Mouse (Mus musculus): ENCODE data around the gene Lbx1. TPM values are rescaled to one million over a fixed set of nuclear protein-coding genes. Genes with fewer than 3 reads are reported as not detected.
A peak's percentile ranks its signal among the peaks of the same experiment; 100 is the strongest.

Lbx1 gene
- polyA plus RNA-seq, 1 experiment from 2014 or later, result not detected

GRCm38 (mm10) chr19:45225130-45225529, 10.5 kb downstream of the Lbx1 start:
- 2% methylated on average over 12 of the region's 12 CpGs for WGBS
- no peak overlapping the region for H3K4me3 ChIP-seq
- H3K9me3 ChIP-seq, result no peaks in the 10 kb centered on the region
- no peak overlapping the region for H3K9ac ChIP-seq (replicated peaks)
- no peak overlapping the region for H3K4me2 ChIP-seq (replicated peaks)
- no peaks in the 10 kb centered on the region for H3K36me3 ChIP-seq
- no peak overlapping the region for H3K27ac ChIP-seq (replicated peaks)
- H3K27me3 ChIP-seq, result peaks cover 90% of the 10 kb centered on the region
- H3K4me1 ChIP-seq, result peaks cover 23% of the 10 kb centered on the region
- no peak for ATAC-seq (replicated peaks)

GRCm38 (mm10) chr19:45224286-45224559, 11.4 kb downstream of the Lbx1 start:
- Histone ChIP-seq H3K4me1 (peaks cover 19% of the 10 kb centered on the region), H3K36me3 (no peaks in the 10 kb centered on the region), H3K27me3 (peaks cover 86% of the 10 kb centered on the region), H3K4me3 (no peak overlapping the region), H3K9me3 (no peaks in the 10 kb centered on the region), H3K9ac (replicated peaks) (no peak overlapping the region), H3K4me2 (replicated peaks) (0 out of 2 replicates have a peak overlapping the region, but pooled peaks have one; percentile 12), H3K27ac (replicated peaks) (no peak overlapping the region)
- WGBS, result 2% methylated on average over 6 of the region's 6 CpGs
- no peak for ATAC-seq (replicated peaks)

DNA sequence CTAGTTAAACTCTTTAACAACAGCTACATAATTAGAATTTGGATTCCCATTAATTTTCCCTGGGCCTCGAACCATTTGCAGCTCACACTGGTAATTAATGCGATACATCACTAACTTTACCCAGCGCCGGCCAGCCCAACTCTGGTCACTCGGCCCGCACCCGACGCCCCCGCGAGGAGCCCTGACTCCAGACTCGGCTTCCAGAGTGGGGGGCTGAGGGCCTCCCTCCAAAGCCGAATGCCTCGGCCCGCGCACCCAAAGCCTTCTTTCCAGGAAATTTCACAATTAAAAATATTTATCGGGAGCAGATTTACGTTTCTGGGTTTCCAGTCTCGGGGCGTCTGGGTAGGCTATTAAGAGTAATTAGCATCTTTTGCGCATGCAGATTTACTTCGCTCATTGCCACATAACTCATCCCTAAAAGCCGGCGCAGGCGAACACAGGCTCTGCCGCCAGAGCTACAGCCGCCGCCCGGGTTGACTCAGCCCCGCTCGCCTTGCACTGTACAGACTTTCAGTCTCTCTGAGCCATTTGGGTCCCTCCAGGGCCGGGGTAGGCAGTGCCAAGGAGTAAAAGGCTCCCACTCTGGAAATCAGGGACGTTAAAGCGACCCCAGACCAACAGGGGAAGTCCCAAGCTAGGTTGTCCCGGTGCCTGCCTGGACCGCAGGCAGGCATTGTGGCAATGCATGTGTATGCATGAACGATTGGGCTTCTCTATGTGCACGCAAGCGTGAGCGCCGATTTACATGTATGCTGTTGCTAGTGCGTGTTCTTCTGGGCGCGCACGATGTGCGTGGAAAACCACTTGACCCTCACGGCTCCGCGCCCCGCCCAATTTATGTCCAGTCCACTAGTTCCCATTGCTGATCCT, 12.0 kb downstream of the Lbx1 start:
- peaks cover 18% of the 10 kb centered on the region for H3K4me1 ChIP-seq
- no peak overlapping the region for H3K9ac ChIP-seq (replicated peaks)
- 1% methylated on average over 49 of the region's 49 CpGs for WGBS
- H3K4me3 ChIP-seq, result peak overlapping the region; percentile 5; the same call in 1 of the 2 replicates
- no peaks in the 10 kb centered on the region for H3K36me3 ChIP-seq
- H3K9me3 ChIP-seq, result no peaks in the 10 kb centered on the region
- H3K27ac ChIP-seq (replicated peaks), result no peak overlapping the region
- no peak for ATAC-seq (replicated peaks)
- peaks cover 85% of the 10 kb centered on the region for H3K27me3 ChIP-seq
- 0 out of 2 replicates have a peak overlapping the region, but pooled peaks have one; percentile 12 for H3K4me2 ChIP-seq (replicated peaks)

GRCm38 (mm10) chr19:45222141-45222782, 13.3 kb downstream of the Lbx1 start:
- Histone ChIP-seq H3K9me3 (no peaks in the 10 kb centered on the region), H3K27ac (replicated peaks) (no peak overlapping the region), H3K4me2 (replicated peaks) (no peak overlapping the region), H3K9ac (replicated peaks) (no peak overlapping the region), H3K36me3 (no peaks in the 10 kb centered on the region), H3K27me3 (peaks cover 77% of the 10 kb centered on the region), H3K4me3 (no peak overlapping the region), H3K4me1 (peaks cover 18% of the 10 kb centered on the region)
- no peak for ATAC-seq (replicated peaks)
- WGBS, result 4% methylated on average over 17 of the region's 17 CpGs

DNA sequence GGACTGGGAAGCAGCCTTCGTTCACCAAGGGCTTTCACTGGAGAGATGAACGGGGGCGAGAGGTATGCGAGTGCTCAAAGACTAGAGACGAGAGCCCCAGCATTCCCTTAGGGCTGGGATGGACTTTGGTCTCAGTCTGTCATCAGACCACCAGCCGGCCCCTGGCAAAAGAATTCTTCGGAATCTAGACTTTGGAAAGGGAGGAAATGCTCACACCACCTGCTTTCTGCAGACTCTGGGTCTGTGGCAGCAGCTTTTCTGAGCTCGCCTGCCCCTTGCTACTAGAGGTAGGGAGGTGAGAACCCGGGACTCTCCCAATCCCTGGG, 14.2 kb downstream of the Lbx1 start:
- WGBS, result 0% methylated on average over 9 of the region's 9 CpGs
- H3K27ac ChIP-seq (replicated peaks), result no peak overlapping the region
- H3K4me1 ChIP-seq, result peaks cover 18% of the 10 kb centered on the region
- no peak for ATAC-seq (replicated peaks)
- H3K36me3 ChIP-seq, result no peaks in the 10 kb centered on the region
- H3K27me3 ChIP-seq, result peaks cover 68% of the 10 kb centered on the region
- peak overlapping the region; percentile 35 for H3K4me3 ChIP-seq
- H3K4me2 ChIP-seq (replicated peaks), result peak overlapping the region; percentile 68
- H3K9me3 ChIP-seq, result no peaks in the 10 kb centered on the region
- H3K9ac ChIP-seq (replicated peaks), result no peak overlapping the region

- peak overlapping the region; percentile 45 for H3K9ac ChIP-seq (replicated peaks)
These were observed 14.8 kb downstream of the Lbx1 start for GRCm38 (mm10) chr19:45220593-45221457.

GRCm38 (mm10) chr19:45216240-45216639, 19.4 kb downstream of the Lbx1 start:
- Histone ChIP-seq H3K4me1 (peaks cover 6% of the 10 kb centered on the region), H3K27me3 (peaks cover 20% of the 10 kb centered on the region), H3K9ac (replicated peaks) (no peak overlapping the region), H3K4me2 (replicated peaks) (no peak overlapping the region), H3K36me3 (no peaks in the 10 kb centered on the region), H3K27ac (replicated peaks) (no peak overlapping the region), H3K9me3 (no peaks in the 10 kb centered on the region), H3K4me3 (no peak overlapping the region)
- 2% methylated on average over 9 of the region's 9 CpGs for WGBS
- no peak for ATAC-seq (replicated peaks)

More at GRCm38 (mm10) chr19:45220593-45221457, 14.8 kb downstream of the Lbx1 start:
- Histone ChIP-seq H3K27ac (replicated peaks) (peak overlapping the region; percentile 51; the same call in 1 of the 2 replicates), H3K36me3 (no peaks in the 10 kb centered on the region), H3K27me3 (peaks cover 64% of the 10 kb centered on the region), H3K4me2 (replicated peaks) (peak overlapping the region; percentile 68), H3K9me3 (no peaks in the 10 kb centered on the region), H3K4me3 (peak overlapping the region; percentile 35), H3K4me1 (peaks cover 18% of the 10 kb centered on the region)
- peak; percentile 83 for ATAC-seq (replicated peaks)
- WGBS, result 1% methylated on average over 29 of the region's 29 CpGs

DNA sequence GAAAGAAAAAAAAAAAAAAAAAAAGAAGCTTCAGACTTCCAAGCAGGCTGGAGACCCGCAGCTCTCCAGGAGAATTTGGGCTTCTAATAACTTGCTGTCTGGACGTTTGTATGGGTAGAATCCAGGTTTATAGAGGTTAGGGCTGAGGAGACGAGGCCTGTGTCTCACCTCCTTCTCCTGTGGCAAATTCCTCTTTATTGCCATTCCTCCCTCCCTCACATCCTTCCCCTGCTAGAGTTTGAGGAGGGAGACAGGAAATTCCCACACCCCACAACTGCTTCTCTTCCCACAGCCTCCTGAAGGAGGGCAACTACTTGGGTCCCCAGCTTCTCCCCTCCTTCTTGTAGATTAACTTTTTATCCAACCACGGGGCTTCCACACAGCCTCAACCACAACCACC, 20.2 kb downstream of the Lbx1 start:
- no peaks in the 10 kb centered on the region for H3K4me1 ChIP-seq
- no peaks in the 10 kb centered on the region for H3K9me3 ChIP-seq
- no peak overlapping the region for H3K4me2 ChIP-seq (replicated peaks)
- no peak overlapping the region for H3K4me3 ChIP-seq
- H3K27ac ChIP-seq (replicated peaks), result no peak overlapping the region
- ATAC-seq (replicated peaks), result no peak
- H3K27me3 ChIP-seq, result peaks cover 18% of the 10 kb centered on the region
- no peak overlapping the region for H3K9ac ChIP-seq (replicated peaks)
- H3K36me3 ChIP-seq, result no peaks in the 10 kb centered on the region
- WGBS, result 88% methylated on average over 4 of the region's 4 CpGs

GRCm38 (mm10) chr19:45209776-45210422, 25.7 kb downstream of the Lbx1 start:
- no peak overlapping the region for H3K4me3 ChIP-seq
- WGBS, result 85% methylated on average over 14 of the region's 14 CpGs
- no peaks in the 10 kb centered on the region for H3K9me3 ChIP-seq
- no peak overlapping the region for H3K4me2 ChIP-seq (replicated peaks)
- ATAC-seq (replicated peaks), result no peak
- no peak overlapping the region for H3K27ac ChIP-seq (replicated peaks)
- H3K36me3 ChIP-seq, result no peaks in the 10 kb centered on the region
- H3K27me3 ChIP-seq, result peaks cover 6% of the 10 kb centered on the region; the same call in 1 of the 2 replicates
- H3K4me1 ChIP-seq, result no peaks in the 10 kb centered on the region
- H3K9ac ChIP-seq (replicated peaks), result no peak overlapping the region

GRCm38 (mm10) chr19:45209191-45209590, 26.4 kb downstream of the Lbx1 start:
- Histone ChIP-seq H3K9ac (replicated peaks) (no peak overlapping the region), H3K27ac (replicated peaks) (no peak overlapping the region), H3K4me2 (replicated peaks) (no peak overlapping the region), H3K36me3 (no peaks in the 10 kb centered on the region), H3K27me3 (peaks cover 6% of the 10 kb centered on the region; the same call in 1 of the 2 replicates), H3K4me3 (no peak overlapping the region), H3K4me1 (no peaks in the 10 kb centered on the region), H3K9me3 (no peaks in the 10 kb centered on the region)
- ATAC-seq (replicated peaks), result no peak
- 76% methylated on average over 1 of the region's 1 CpGs for WGBS

DNA sequence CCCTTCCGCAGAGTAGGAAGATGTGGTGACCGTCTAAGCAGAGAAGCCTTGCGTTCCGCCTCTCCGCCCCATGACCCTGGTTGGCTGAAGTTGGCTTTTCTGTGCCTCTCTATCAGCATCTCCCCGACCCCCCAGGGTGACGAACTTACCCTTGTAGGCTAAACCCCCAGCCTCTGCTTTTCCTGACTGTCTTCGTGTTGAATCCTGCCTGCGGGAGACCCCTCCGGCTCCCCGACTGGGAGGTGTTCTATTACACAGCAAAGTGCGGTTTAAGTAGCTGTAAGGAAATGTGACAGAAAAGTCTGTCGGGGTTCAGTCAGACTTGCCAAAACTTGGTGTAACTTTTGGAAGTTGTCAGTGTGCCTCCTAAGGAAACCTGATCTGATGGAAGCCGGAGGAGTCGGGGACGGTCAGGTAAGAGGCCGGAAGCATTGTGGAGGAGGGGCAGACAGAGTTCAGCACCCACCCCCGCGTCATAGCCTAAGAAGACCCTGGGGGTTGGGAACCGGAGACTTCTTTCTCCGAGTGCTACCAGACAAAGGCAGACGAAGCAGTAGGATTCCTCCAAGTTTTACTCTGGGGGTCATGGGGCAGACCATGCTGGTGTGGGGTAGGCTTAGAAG, 27.1 kb downstream of the Lbx1 start:
- Histone ChIP-seq H3K4me2 (replicated peaks) (peak overlapping the region; percentile 1; the same call in 1 of the 2 replicates), H3K9ac (replicated peaks) (no peak overlapping the region), H3K9me3 (no peaks in the 10 kb centered on the region), H3K27ac (replicated peaks) (no peak overlapping the region), H3K27me3 (peaks cover 6% of the 10 kb centered on the region; the same call in 1 of the 2 replicates), H3K36me3 (no peaks in the 10 kb centered on the region), H3K4me3 (no peak overlapping the region), H3K4me1 (no peaks in the 10 kb centered on the region)
- no peak for ATAC-seq (replicated peaks)
- WGBS, result 27% methylated on average over 22 of the region's 22 CpGs

Data from forebrain, embryonic 15.5 days (tissue).